17 mouse cellular contexts compared by ENCODE assay signal in the genomic region with DNA sequence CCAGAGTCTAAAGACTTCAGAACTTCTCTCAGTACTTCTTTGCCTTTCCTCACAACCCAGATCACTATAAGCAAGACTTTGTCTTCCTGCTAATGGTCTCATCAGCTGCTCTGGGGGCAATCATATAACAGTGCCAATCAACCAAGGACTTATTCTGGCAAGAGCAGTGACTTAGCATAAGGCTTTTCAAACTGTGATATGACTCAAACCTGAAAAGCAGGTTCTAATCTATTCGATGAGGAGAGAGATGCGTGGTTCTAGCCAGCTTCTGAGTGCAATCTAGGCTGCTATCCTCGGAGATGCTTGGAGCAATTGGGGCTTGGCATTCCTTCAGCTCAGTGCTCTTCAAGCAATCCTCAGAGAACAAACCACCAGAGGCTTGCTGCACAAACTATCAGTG. TPM values are rescaled to one million over a fixed set of nuclear protein-coding genes. Genes with fewer than 3 reads are reported as not detected.
"Had no signal": no experiment of that assay in that cellular context is flagged by ENCODE, and none has a peak within 500 bp of the region (broad histone marks: within the 10 kb centered on the region; RNA-seq: fewer than 3 reads in every experiment).

No protein-coding gene starts in this region.

- H3K27me3 ChIP-seq: limb, embryonic 12.5 days; liver, embryonic 13.5 days; midbrain, embryonic 13.5 days; neural tube, embryonic 15.5 days had no signal

- H3K36me3 ChIP-seq: limb, embryonic 12.5 days; liver, embryonic 13.5 days; midbrain, embryonic 13.5 days; neural tube, embryonic 15.5 days had no signal

- ATAC-seq: intestine, embryonic 16.5 days; liver, postnatal 0 days; midbrain, embryonic 13.5 days had no signal

- H3K27ac ChIP-seq: limb, embryonic 12.5 days; liver, embryonic 13.5 days; midbrain, embryonic 13.5 days; neural tube, embryonic 15.5 days had no signal

- H3K4me1 ChIP-seq: limb, embryonic 12.5 days; liver, embryonic 13.5 days; midbrain, embryonic 13.5 days; neural tube, embryonic 15.5 days had no signal

- H3K4me3 ChIP-seq: limb, embryonic 12.5 days; liver, embryonic 13.5 days; midbrain, embryonic 13.5 days; myocyte; neural tube, embryonic 15.5 days had no signal

- H3K9ac ChIP-seq: limb, embryonic 12.5 days; liver, embryonic 13.5 days; liver, postnatal 0 days; midbrain, embryonic 13.5 days; neural tube, embryonic 15.5 days had no signal

- H3K9me3 ChIP-seq: limb, embryonic 12.5 days; liver, embryonic 13.5 days; midbrain, embryonic 13.5 days; neural tube, embryonic 15.5 days had no signal

- DNase-seq: kidney, adult 8-10 months; kidney, postnatal 14 days; layer of hippocampus, adult 9-11 months; layer of hippocampus, postnatal 36 days; liver; liver, embryonic 13.5 days; liver, postnatal 0 days; right cerebral cortex, adult 18-20 months; right cerebral cortex, postnatal 25 days had no signal

- H3K4me2 ChIP-seq: limb, embryonic 12.5 days; liver, embryonic 13.5 days; midbrain, embryonic 13.5 days; neural tube, embryonic 15.5 days had no signal

RNA-seq across cellular contexts. Expression of gene Scnn1g, which starts 44.7 kb away (rescaled TPM):
- total RNA-seq: left cerebral cortex, postnatal 25 days; megakaryocyte progenitor cell, adult 5-6 weeks had no signal
- polyA plus RNA-seq: liver, embryonic 13.5 days; liver, postnatal 0 days; midbrain, embryonic 13.5 days; myocyte; neural tube, embryonic 15.5 days; small intestine, adult 2 months had no signal
